Mouse (Mus musculus) bone marrow macrophage, adult 2 months (primary cell): ENCODE results near the gene Sertad3.

ENCODE experiments used
- CTCF ChIP-seq: IDR thresholded peaks from 2 replicates; pipeline ENCODE4 v1.5.1; 2012; ENCODE audit warnings: low read depth, mild to moderate bottlenecking, low read length, moderate library complexity
- POLR2A ChIP-seq: IDR thresholded peaks from 2 replicates; pipeline ENCODE4 v1.6.1; 2012; ENCODE audit warnings: mild to moderate bottlenecking, low read depth, low read length, borderline replicate concordance

DNA sequence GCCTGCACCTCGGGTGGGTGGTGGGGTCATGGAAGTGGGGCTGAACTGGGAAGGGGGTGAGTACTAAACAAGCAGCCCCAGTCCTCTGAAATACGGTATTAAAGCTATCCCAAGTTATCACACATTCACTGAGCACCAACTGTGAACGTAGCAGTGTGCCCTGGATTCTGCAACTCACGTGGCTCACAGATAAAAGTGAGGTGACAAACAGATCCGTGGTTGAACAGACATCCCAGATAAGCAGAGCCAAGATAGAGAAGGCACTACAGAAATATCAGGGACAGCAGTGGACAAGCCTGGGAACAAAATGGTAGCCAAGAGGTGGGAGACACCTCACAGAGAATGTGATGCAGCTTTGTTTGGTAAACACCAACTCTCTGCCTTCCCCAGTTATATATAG lies 13.9 kb upstream of the Sertad3 start:
- TF ChIP-seq CTCF: no peak
- TF ChIP-seq POLR2A: no peak
